Mouse (Mus musculus): Measurements from ENCODE around the gene Sox5. TPM values are rescaled to one million over a fixed set of nuclear protein-coding genes. Genes with fewer than 3 reads are reported as not detected.

Gene Sox5
- total and polyA plus RNA-seq, 3 experiments, result 0.08 to 0.47 (median 0.46) TPM

DNA sequence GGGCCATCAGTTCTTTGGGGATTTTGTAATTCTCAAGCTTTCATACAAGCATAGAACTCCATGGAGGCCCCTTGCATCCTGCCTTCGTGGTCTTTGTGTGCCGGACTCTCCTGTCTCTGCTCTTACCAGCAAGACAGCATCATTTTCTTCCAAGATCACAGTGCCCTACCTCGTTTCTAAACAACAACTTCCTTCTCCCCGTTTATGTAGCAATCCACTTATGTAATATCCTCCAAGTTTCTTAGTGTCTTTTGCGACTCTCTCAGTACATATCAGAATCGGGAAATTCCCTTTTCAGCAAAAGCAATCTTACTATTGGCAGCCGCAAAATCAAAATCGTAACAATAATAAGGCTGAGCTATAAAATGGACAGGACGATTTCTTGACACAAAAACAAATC, 324.3 kb downstream of the Sox5 start:
- Histone ChIP-seq H3K4me1 (ENCODE audit: control insufficient read depth in 1 of 2, insufficient read depth in 2 of 2) (peaks cover 0 to under 1% of the 10 kb centered on the region in 2 experiments; a peak in 1 of 4 replicates), H3K9ac (ENCODE audit: insufficient read depth, low read depth) (no peak overlapping the region), H3K4me3 (replicated peaks in 1 of 3; ENCODE audit: low read depth in 2 of 3, low read length in 2 of 3, poor library complexity in 1 of 3) (no peak overlapping the region), H3K27ac (ENCODE audit: insufficient read depth, low read depth) (no peak overlapping the region), H3K4me2 (ENCODE audit: insufficient read depth, low read depth, poor library complexity, severe bottlenecking) (no peak overlapping the region), H3K36me3 (replicated peaks in 1 of 2; ENCODE audit: control insufficient read depth in 1 of 2, insufficient read depth in 1 of 2, low read length in 1 of 2) (no peaks in the 10 kb centered on the region), H3K27me3 (replicated peaks) (no peaks in the 10 kb centered on the region), H3K9me3 (replicated peaks; ENCODE audit: low read length) (no peaks in the 10 kb centered on the region), H3K79me2 (replicated peaks; ENCODE audit: control insufficient read depth, extremely low read depth, insufficient read depth, poor library complexity, severe bottlenecking) (no peaks in the 10 kb centered on the region)
- dilution Hi-C loops (cut with MboI; ENCODE audit: extremely low pct_ligation_motif_present, extremely low pct_unique_long_range_greater_than_20kb, low sequenced_read_pairs) (no loop called here), in situ Hi-C loops (cut with MboI; ENCODE audit: low pct_ligation_motif_present, low pct_unique_long_range_greater_than_20kb, low sequenced_read_pairs) (no loop called here)
- DNase-seq (ENCODE audit: extremely low read depth), result no peak
- TF ChIP-seq JUN (IDR thresholded peaks at IDR 0.05; ENCODE audit: insufficient read depth, low read depth, low read length) (no peak), GABPA (IDR thresholded peaks at IDR 0.05; ENCODE audit: insufficient replicate concordance, low read depth, low read length) (no peak), NELFE (IDR thresholded peaks at IDR 0.05; ENCODE audit: low read depth, low read length) (no peak), TBP (conservative IDR thresholded peaks at IDR 0.05; ENCODE audit: low read depth, low read length) (no peak), CTCF (conservative IDR thresholded peaks at IDR 0.05 in 1 of 2, IDR thresholded peaks at IDR 0.05 in 1 of 2; ENCODE audit: low read depth in 2 of 2, low read length in 2 of 2) (no peak)

DNA sequence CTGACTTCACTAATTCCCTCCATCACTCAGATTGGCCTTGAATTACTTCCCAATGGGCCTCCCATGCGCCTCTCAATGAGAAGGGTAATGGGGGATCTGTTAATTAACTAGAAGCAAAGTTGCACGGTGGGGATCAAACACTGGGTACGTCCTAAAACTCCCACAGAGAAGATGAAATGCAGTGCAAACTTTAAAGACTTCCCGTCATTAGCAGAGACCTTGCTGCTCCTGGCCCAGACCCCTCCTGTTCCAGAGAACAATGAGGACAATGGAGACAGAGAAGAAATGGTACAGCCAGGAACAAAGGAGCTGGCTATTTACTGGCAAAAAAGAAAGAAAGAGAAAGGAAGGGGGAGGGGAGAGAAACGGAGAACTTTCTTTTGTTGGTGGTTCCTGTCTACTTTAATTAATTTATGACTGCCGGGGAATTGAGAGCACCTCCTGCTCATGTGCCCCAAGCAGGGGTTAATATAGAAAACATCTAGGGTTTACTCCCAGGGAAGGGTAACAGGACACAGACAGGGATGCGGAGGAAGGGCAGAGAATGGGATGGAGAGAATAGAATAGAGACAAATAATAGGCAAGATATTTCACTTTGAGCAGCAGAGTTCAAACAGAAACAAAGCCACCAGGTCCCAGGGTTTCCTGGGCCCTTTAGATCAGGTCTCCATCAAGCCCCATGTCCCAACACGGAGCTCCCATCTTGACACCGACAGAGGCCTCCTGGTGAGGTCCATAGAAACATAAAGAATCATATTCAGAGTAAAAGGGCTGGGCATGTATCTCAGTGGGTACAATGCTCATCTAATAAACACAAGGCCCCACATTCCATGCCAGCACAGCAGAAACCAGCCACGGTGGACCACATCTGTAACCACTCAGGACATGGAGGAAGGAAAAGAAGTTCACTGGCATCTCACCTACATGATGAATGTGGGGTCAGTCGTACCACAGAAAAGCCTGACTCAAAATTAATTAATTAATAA, 327.2 kb downstream of the Sox5 start:
- DNase-seq (ENCODE audit: extremely low read depth), result no peak
- H3K9ac ChIP-seq (ENCODE audit: insufficient read depth, low read depth), result no peak overlapping the region
- H3K4me1 ChIP-seq (ENCODE audit: control insufficient read depth in 1 of 2, insufficient read depth in 2 of 2), result no peaks in the 10 kb centered on the region
- dilution Hi-C loops (cut with MboI; ENCODE audit: extremely low pct_ligation_motif_present, extremely low pct_unique_long_range_greater_than_20kb, low sequenced_read_pairs), result no loop called here
- no peaks in the 10 kb centered on the region for H3K27me3 ChIP-seq (replicated peaks)
- no peaks in the 10 kb centered on the region for H3K36me3 ChIP-seq (replicated peaks in 1 of 2; ENCODE audit: control insufficient read depth in 1 of 2, insufficient read depth in 1 of 2, low read length in 1 of 2)
- no peaks in the 10 kb centered on the region for H3K9me3 ChIP-seq (replicated peaks; ENCODE audit: low read length)
- no peak overlapping the region for H3K27ac ChIP-seq (ENCODE audit: insufficient read depth, low read depth)
- no peaks in the 10 kb centered on the region for H3K79me2 ChIP-seq (replicated peaks; ENCODE audit: control insufficient read depth, extremely low read depth, insufficient read depth, poor library complexity, severe bottlenecking)
- in situ Hi-C loops (cut with MboI; ENCODE audit: low pct_ligation_motif_present, low pct_unique_long_range_greater_than_20kb, low sequenced_read_pairs), result no loop called here
- H3K4me2 ChIP-seq (ENCODE audit: insufficient read depth, low read depth, poor library complexity, severe bottlenecking), result no peak overlapping the region
- TF ChIP-seq POLR2A (IDR thresholded peaks at IDR 0.05; ENCODE audit: low read depth, low read length) (no peak), RAD21 (IDR thresholded peaks at IDR 0.05; ENCODE audit: low read depth, low read length) (no peak), MXI1 (IDR thresholded peaks at IDR 0.05; ENCODE audit: low read depth, low read length) (no peak), ELF1 (IDR thresholded peaks at IDR 0.05; ENCODE audit: low read depth, low read length) (no peak), USF1 (IDR thresholded peaks at IDR 0.05; ENCODE audit: low read depth, low read length) (no peak), PAX5 (IDR thresholded peaks at IDR 0.05; ENCODE audit: low read length) (no peak), MAZ (IDR thresholded peaks at IDR 0.05; ENCODE audit: low read depth, low read length) (no peak), NRF1 (IDR thresholded peaks at IDR 0.05; ENCODE audit: low read depth, low read length) (no peak), MAFK (IDR thresholded peaks at IDR 0.05; ENCODE audit: insufficient replicate concordance, low read length) (no peak), JUND (conservative IDR thresholded peaks at IDR 0.05; ENCODE audit: low read depth, low read length) (no peak)
- H3K4me3 ChIP-seq (replicated peaks in 1 of 3; ENCODE audit: low read depth in 2 of 3, low read length in 2 of 3, poor library complexity in 1 of 3), result no peak overlapping the region

Measured in CH12.LX (cell line).